Mouse (Mus musculus) erythroid progenitor cell, adult 5-6 weeks (primary cell): ENCODE measurements around the gene Rpl4. TPM values are rescaled to one million over a fixed set of nuclear protein-coding genes. Genes with fewer than 3 reads are reported as not detected.

Experiments
- total RNA-seq, 2 experiments: library from RNA; stranded (forward) in 1 of 2; stranded (reverse) in 1 of 2; fragments of 150-400 nt in 1 of 2; fragments of 186-747, 209-891 nt in 1 of 2; gene quantifications; 2 replicates each; pipeline versions ENCODE4 v1.2.3 to v1.2.4; 2015 to 2017; ENCODE audit warnings: low replicate concordance in 2 of 2

The Rpl4 gene
- total RNA-seq, 2 experiments from 2014 or later, result 556 to 1,003 TPM

Other genes with a start within 250 kb of the Rpl4 start
- not detected in 2 replicates for gene Smad6, start 151.3 kb upstream of the Rpl4 start, total RNA-seq (2015; ENCODE audit: low replicate concordance)
- gene Smad6, start 151.3 kb upstream of the Rpl4 start, total RNA-seq (2017; ENCODE audit: low replicate concordance), result 0.39 TPM in 1 of 2 replicates, not detected in the other
- not detected in 2 replicates for gene Lctl, start 56.2 kb upstream of the Rpl4 start, total RNA-seq (2015; ENCODE audit: low replicate concordance)
- gene Lctl, start 56.2 kb upstream of the Rpl4 start, total RNA-seq (2017; ENCODE audit: low replicate concordance), result not detected in 2 replicates
- gene Zwilch, start 271 bp upstream of the Rpl4 start, total RNA-seq (2015; ENCODE audit: low replicate concordance), result 90.5 and 94.3 TPM in 2 replicates
- 234 and 281 TPM in 2 replicates for gene Zwilch, start 271 bp upstream of the Rpl4 start, total RNA-seq (2017; ENCODE audit: low replicate concordance)
- gene Snapc5, start 5.9 kb downstream of the Rpl4 start, total RNA-seq (2015; ENCODE audit: low replicate concordance), result 7.9 and 20.5 TPM in 2 replicates
- gene Snapc5, start 5.9 kb downstream of the Rpl4 start, total RNA-seq (2017; ENCODE audit: low replicate concordance), result 10.8 and 15.1 TPM in 2 replicates
- not detected in 2 replicates for gene Uchl4, start 61.8 kb downstream of the Rpl4 start, total RNA-seq (2015; ENCODE audit: low replicate concordance)
- gene Uchl4, start 61.8 kb downstream of the Rpl4 start, total RNA-seq (2017; ENCODE audit: low replicate concordance), result 0.15 TPM in 1 of 2 replicates, not detected in the other
- gene Map2k1, start 80.3 kb downstream of the Rpl4 start, total RNA-seq (2015; ENCODE audit: low replicate concordance), result 10.1 and 23.1 TPM in 2 replicates
- gene Map2k1, start 80.3 kb downstream of the Rpl4 start, total RNA-seq (2017; ENCODE audit: low replicate concordance), result 10.1 and 23.3 TPM in 2 replicates
- gene Tipin, start 108.2 kb downstream of the Rpl4 start, total RNA-seq (2015; ENCODE audit: low replicate concordance), result 185 and 187 TPM in 2 replicates
- 132 and 168 TPM in 2 replicates for gene Tipin, start 108.2 kb downstream of the Rpl4 start, total RNA-seq (2017; ENCODE audit: low replicate concordance)
- gene Dis3l, start 167.9 kb downstream of the Rpl4 start, total RNA-seq (2015; ENCODE audit: low replicate concordance), result 6.3 and 9.7 TPM in 2 replicates
- 10.4 and 11.1 TPM in 2 replicates for gene Dis3l, start 167.9 kb downstream of the Rpl4 start, total RNA-seq (2017; ENCODE audit: low replicate concordance)
- not detected in 2 replicates for gene Megf11, start 212.3 kb downstream of the Rpl4 start, total RNA-seq (2015; ENCODE audit: low replicate concordance)
- gene Megf11, start 212.3 kb downstream of the Rpl4 start, total RNA-seq (2017; ENCODE audit: low replicate concordance), result 0.64 TPM in 1 of 2 replicates, not detected in the other